In the genomic region with DNA sequence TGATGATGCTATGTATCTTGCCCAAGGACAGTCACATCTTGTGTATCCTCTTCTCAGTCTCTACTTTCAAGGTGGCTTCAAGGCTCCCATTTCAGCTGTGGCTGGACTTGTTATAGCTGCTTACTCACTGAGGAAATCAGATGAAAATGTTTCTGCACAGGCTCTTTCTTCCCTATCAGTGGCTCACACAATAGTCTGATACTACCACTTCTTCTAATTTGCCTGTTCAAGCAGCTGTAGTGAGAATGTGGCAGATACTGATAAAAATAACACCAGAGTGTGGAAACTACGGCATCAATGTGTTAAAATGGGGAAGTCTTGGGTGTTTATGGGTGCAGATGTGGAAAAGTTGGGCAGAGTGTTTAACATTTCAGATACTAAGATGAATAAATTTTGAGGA, we compare ENCODE assay signal across 14 mouse cellular contexts.
DNase-seq lines count a peak whose midpoint lies in the region; ATAC-seq and TF ChIP-seq lines count a peak whose summit lies in the region.
"Had no signal": no experiment of that assay in that cellular context is flagged by ENCODE, and none has a peak within 500 bp of the region (broad histone marks: within the 10 kb centered on the region; RNA-seq: fewer than 3 reads in every experiment).

No protein-coding gene starts in this region.

- TF ChIP-seq CTCF in liver, embryonic 14.5 days (IDR thresholded peaks at IDR 0.05; ENCODE audit: low read depth), result no peak
- no peak for TF ChIP-seq CTCF in lung, adult 2 months (IDR thresholded peaks at IDR 0.05; ENCODE audit: insufficient read depth, low read length)

- peak; percentile 53; the same call in 1 of the 2 replicates for ATAC-seq in intestine, embryonic 16.5 days
- no peak; the same call in 1 of the 2 replicates for ATAC-seq in intestine, embryonic 15.5 days
- peak; percentile 100 for ATAC-seq in common myeloid progenitor, adult 5-6 weeks (replicated peaks; ENCODE audit: low read depth, poor library complexity, severe bottlenecking)
- peak; percentile 99 for ATAC-seq in liver, embryonic 14.5 days (ENCODE audit: insufficient read depth)
- ATAC-seq in stomach, embryonic 15.5 days (ENCODE audit: insufficient read depth, low FRiP score, low read depth), result peak; percentile 85

- no peak for TF ChIP-seq POLR2A in lung, adult 2 months (IDR thresholded peaks at IDR 0.05; ENCODE audit: borderline replicate concordance, extremely low read depth, low read depth, low read length)

- H3K27me3 ChIP-seq in intestine, embryonic 16.5 days (replicated peaks; ENCODE audit: control insufficient read depth, insufficient read depth, low read length), result no peaks in the 10 kb centered on the region
- H3K27me3 ChIP-seq in intestine, embryonic 15.5 days (replicated peaks), result no peaks in the 10 kb centered on the region
- no peaks in the 10 kb centered on the region for H3K27me3 ChIP-seq in liver, embryonic 14.5 days (ENCODE audit: control insufficient read depth, insufficient read depth, low read length)
- no peaks in the 10 kb centered on the region for H3K27me3 ChIP-seq in stomach, embryonic 15.5 days (replicated peaks)

- peak; percentile 97 for TF ChIP-seq EP300 in liver, embryonic 14.5 days (IDR thresholded peaks at IDR 0.05; ENCODE audit: low read depth)

- no peak overlapping the region for H3K4me2 ChIP-seq in intestine, embryonic 16.5 days (ENCODE audit: low read depth, low read length)
- no peak overlapping the region for H3K4me2 ChIP-seq in intestine, embryonic 15.5 days (replicated peaks)
- H3K4me2 ChIP-seq in liver, embryonic 14.5 days (ENCODE audit: low read depth), result peak overlapping the region; percentile 58
- H3K4me2 ChIP-seq in stomach, embryonic 15.5 days, result no peak overlapping the region
- H3K4me2 ChIP-seq: midbrain, embryonic 11.5 days had no signal

- no peaks in the 10 kb centered on the region for H3K9me3 ChIP-seq in intestine, embryonic 16.5 days (ENCODE audit: control insufficient read depth, low read length)
- no peaks in the 10 kb centered on the region for H3K9me3 ChIP-seq in intestine, embryonic 15.5 days
- H3K9me3 ChIP-seq in liver, embryonic 14.5 days (ENCODE audit: control insufficient read depth, low read length), result no peaks in the 10 kb centered on the region
- no peaks in the 10 kb centered on the region for H3K9me3 ChIP-seq in stomach, embryonic 15.5 days

- no peaks in the 10 kb centered on the region for H3K36me3 ChIP-seq in intestine, embryonic 16.5 days (ENCODE audit: control insufficient read depth, insufficient read depth, low read length)
- H3K36me3 ChIP-seq in intestine, embryonic 15.5 days, result no peaks in the 10 kb centered on the region
- H3K36me3 ChIP-seq in liver, embryonic 14.5 days (replicated peaks; ENCODE audit: control insufficient read depth, insufficient read depth, low read depth), result no peaks in the 10 kb centered on the region
- H3K36me3 ChIP-seq in stomach, embryonic 15.5 days, result no peaks in the 10 kb centered on the region

- H3K4me3 ChIP-seq in intestine, embryonic 16.5 days (ENCODE audit: low read length), result no peak overlapping the region
- no peak overlapping the region for H3K4me3 ChIP-seq in intestine, embryonic 15.5 days (replicated peaks)
- peak overlapping the region; percentile 34 to 45; a peak in 3 of 4 replicates for H3K4me3 ChIP-seq in liver, embryonic 14.5 days (ENCODE audit: insufficient read depth in 1 of 2, low read depth in 2 of 2, low read length in 2 of 2)
- no peak overlapping the region for H3K4me3 ChIP-seq in stomach, embryonic 15.5 days (replicated peaks)
- H3K4me3 ChIP-seq in lung, adult 2 months (replicated peaks; ENCODE audit: extremely low read depth, low read depth, low read length), result no peak overlapping the region
- H3K4me3 ChIP-seq: myocyte had no signal

- peak; percentile 74 to 84 (median 80) for DNase-seq in liver, embryonic 14.5 days (ENCODE audit: low read depth in 3 of 3, low spot score in 3 of 3)
- no peak for DNase-seq in Muller cell, postnatal 12 days (ENCODE audit: inconsistent ontology term)
- DNase-seq in lung, adult 2 months, result no peak
- DNase-seq in embryo, embryonic 10.5 days (ENCODE audit: low spot score), result no peak
- DNase-seq: cerebellum, adult 8-10 months; heart, postnatal 10 days; lung, adult 18-20 months; right cerebral cortex, postnatal 25 days had no signal

- H3K4me1 ChIP-seq in intestine, embryonic 16.5 days (ENCODE audit: control insufficient read depth, insufficient read depth, low read length), result no peaks in the 10 kb centered on the region
- H3K4me1 ChIP-seq in intestine, embryonic 15.5 days (replicated peaks), result no peaks in the 10 kb centered on the region
- H3K4me1 ChIP-seq in liver, embryonic 14.5 days (replicated peaks; ENCODE audit: control insufficient read depth in 2 of 2, insufficient read depth in 2 of 2, low read length in 1 of 2), result peaks cover 5 to 9% of the 10 kb centered on the region in 2 experiments; a peak in 3 of 4 replicates
- no peaks in the 10 kb centered on the region for H3K4me1 ChIP-seq in stomach, embryonic 15.5 days
- no peaks in the 10 kb centered on the region for H3K4me1 ChIP-seq in lung, adult 2 months (ENCODE audit: control insufficient read depth, insufficient read depth, low read length)

- 85% methylated on average over 1 of the region's 1 CpGs for WGBS in intestine, embryonic 16.5 days
- 78% methylated on average over 1 of the region's 1 CpGs for WGBS in intestine, embryonic 15.5 days
- WGBS in liver, embryonic 14.5 days (ENCODE audit: insufficient replicate concordance), result 9% methylated on average over 1 of the region's 1 CpGs
- 77% methylated on average over 1 of the region's 1 CpGs for whole genome bisulfite sequencing in stomach, embryonic 15.5 days
- WGBS in lung, adult 2 months, result 66% methylated on average over 1 of the region's 1 CpGs

- no peak overlapping the region for H3K27ac ChIP-seq in intestine, embryonic 16.5 days (ENCODE audit: low read length)
- no peak overlapping the region for H3K27ac ChIP-seq in intestine, embryonic 15.5 days
- peak overlapping the region; percentile 62 for H3K27ac ChIP-seq in liver, embryonic 14.5 days
- H3K27ac ChIP-seq in stomach, embryonic 15.5 days, result no peak overlapping the region

- H3K9ac ChIP-seq in intestine, embryonic 16.5 days (ENCODE audit: low read depth, low read length), result no peak overlapping the region
- no peak overlapping the region for H3K9ac ChIP-seq in intestine, embryonic 15.5 days
- H3K9ac ChIP-seq in liver, embryonic 14.5 days (replicated peaks), result peak overlapping the region; percentile 19
- no peak overlapping the region for H3K9ac ChIP-seq in stomach, embryonic 15.5 days

Comparison
In these comparisons a context has a peak if more than half of its experiments do, and no peak if none do; other contexts are left out.
1. H3K4me3 ChIP-seq: peak in liver, embryonic 14.5 days (2 of 2); none in intestine, embryonic 16.5 days (single experiment), intestine, embryonic 15.5 days (single experiment), stomach, embryonic 15.5 days (single experiment) and lung, adult 2 months (single experiment).
2. DNase-seq: peak in liver, embryonic 14.5 days (3 of 3); none in Muller cell, postnatal 12 days (single experiment), lung, adult 2 months (single experiment) and embryo, embryonic 10.5 days (single experiment).